Mouse (Mus musculus): ENCODE results near the gene Zfp94.

DNA sequence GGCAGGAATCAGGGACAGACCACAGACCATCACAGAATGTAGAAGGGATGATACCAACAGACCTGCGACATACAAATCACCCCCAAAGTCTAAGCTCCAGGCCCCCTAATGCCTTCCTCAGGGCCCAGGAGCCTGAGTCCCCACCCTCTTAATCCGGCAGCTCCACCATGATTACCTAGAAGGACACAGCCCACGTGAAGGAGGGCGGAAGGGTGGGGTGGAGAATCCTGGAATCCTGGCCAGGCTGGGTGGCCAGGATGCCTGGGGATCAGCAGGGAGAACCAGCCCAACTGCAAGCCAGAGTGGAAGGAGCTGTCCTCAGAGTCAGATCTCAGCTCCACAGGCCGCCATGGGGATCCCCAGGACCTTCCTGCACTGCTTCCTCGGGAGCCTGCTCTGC lies 32.4 kb upstream of the Zfp94 start, which contains the start of gene Lypd5:
- no peak for TF ChIP-seq CTCF (IDR thresholded peaks at IDR 0.05)
- no peak for TF ChIP-seq EP300 (IDR thresholded peaks at IDR 0.05)

All from lung, postnatal 0 days (tissue).